Mouse (Mus musculus): Measurements from ENCODE around the gene Cyp27a1. TPM values are rescaled to one million over a fixed set of nuclear protein-coding genes. Genes with fewer than 3 reads are reported as not detected.

Gene Cyp27a1
- polyA plus RNA-seq (2015; fragmentation: Nextera tagmentation; extraction: Ambion mirVana): 8.5 and 10.7 TPM in 2 replicates

GRCm38 (mm10) chr1:74713099-74713858, at the start of gene Cyp27a1:
Gene Cyp27a1, plus strand, starts transcription at chr1:74713574.

GRCm38 (mm10) chr1:74748643-74749271, 35.4 kb downstream of the Cyp27a1 start, which contains the start of gene Prkag3:
Gene Prkag3, minus strand, starts transcription at chr1:74749221.

GRCm38 (mm10) chr1:74771845-74771930, 58.3 kb downstream of the Cyp27a1 start, which contains the start of gene Wnt6:
Gene Wnt6, plus strand, starts transcription at chr1:74771892.

Other genes with a start within 250 kb of the Cyp27a1 start
- 23.4 and 27.1 TPM in 2 replicates for gene Cnot9, start 207.5 kb upstream of the Cyp27a1 start, polyA plus RNA-seq (2015; fragmentation: Nextera tagmentation; extraction: Ambion mirVana)
- 0.53 and 0.79 TPM in 2 replicates for gene Plcd4, start 170.7 kb upstream of the Cyp27a1 start, polyA plus RNA-seq (2015; fragmentation: Nextera tagmentation; extraction: Ambion mirVana)
- gene Usp37, start 169.3 kb upstream of the Cyp27a1 start, polyA plus RNA-seq (2015; fragmentation: Nextera tagmentation; extraction: Ambion mirVana): 9.4 and 9.5 TPM in 2 replicates
- gene Zfp142, start 125.3 kb upstream of the Cyp27a1 start, polyA plus RNA-seq (2015; fragmentation: Nextera tagmentation; extraction: Ambion mirVana): 2.9 and 3.3 TPM in 2 replicates
- gene Bcs1l, start 125.3 kb upstream of the Cyp27a1 start, polyA plus RNA-seq (2015; fragmentation: Nextera tagmentation; extraction: Ambion mirVana): 8.8 and 9.8 TPM in 2 replicates
- 19.0 and 20.6 TPM in 2 replicates for gene Rnf25, start 112.2 kb upstream of the Cyp27a1 start, polyA plus RNA-seq (2015; fragmentation: Nextera tagmentation; extraction: Ambion mirVana)
- gene Stk36, start 112.1 kb upstream of the Cyp27a1 start, polyA plus RNA-seq (2015; fragmentation: Nextera tagmentation; extraction: Ambion mirVana): 0.79 and 1.7 TPM in 2 replicates
- gene Ttll4, start 51.8 kb upstream of the Cyp27a1 start, polyA plus RNA-seq (2015; fragmentation: Nextera tagmentation; extraction: Ambion mirVana): 3.6 and 3.7 TPM in 2 replicates
- 0.41 and 0.58 TPM in 2 replicates for gene Prkag3, start 35.6 kb downstream of the Cyp27a1 start, polyA plus RNA-seq (2015; fragmentation: Nextera tagmentation; extraction: Ambion mirVana)
- 8.4 and 8.6 TPM in 2 replicates for gene Wnt6, start 58.3 kb downstream of the Cyp27a1 start, polyA plus RNA-seq (2015; fragmentation: Nextera tagmentation; extraction: Ambion mirVana)
- 7.4 and 9.2 TPM in 2 replicates for gene Wnt10a, start 77.9 kb downstream of the Cyp27a1 start, polyA plus RNA-seq (2015; fragmentation: Nextera tagmentation; extraction: Ambion mirVana)
- not detected in 2 replicates for gene Cdk5r2, start 141.4 kb downstream of the Cyp27a1 start, polyA plus RNA-seq (2015; fragmentation: Nextera tagmentation; extraction: Ambion mirVana)
- not detected in 2 replicates for gene Fev, start 171.8 kb downstream of the Cyp27a1 start, polyA plus RNA-seq (2015; fragmentation: Nextera tagmentation; extraction: Ambion mirVana)
- gene Cryba2, start 179.6 kb downstream of the Cyp27a1 start, polyA plus RNA-seq (2015; fragmentation: Nextera tagmentation; extraction: Ambion mirVana): not detected in 2 replicates
- gene Cfap65, start 222.0 kb downstream of the Cyp27a1 start, polyA plus RNA-seq (2015; fragmentation: Nextera tagmentation; extraction: Ambion mirVana): not detected in 2 replicates
- 0.08 TPM in 1 of 2 replicates, not detected in the other for gene Ihh, start 238.1 kb downstream of the Cyp27a1 start, polyA plus RNA-seq (2015; fragmentation: Nextera tagmentation; extraction: Ambion mirVana)

Data from urinary bladder, postnatal 0 days (tissue).